Mouse (Mus musculus): ENCODE results near the gene Btbd16. TPM values are rescaled to one million over a fixed set of nuclear protein-coding genes. Genes with fewer than 3 reads are reported as not detected.

Btbd16 gene
- polyA plus RNA-seq (2014; fragmentation: Illumina TruSeq; extraction: RNeasy Lipid Tissue Mini Kit (QIAGEN cat#74804); ENCODE audit: low read depth, low replicate concordance) = not detected

DNA sequence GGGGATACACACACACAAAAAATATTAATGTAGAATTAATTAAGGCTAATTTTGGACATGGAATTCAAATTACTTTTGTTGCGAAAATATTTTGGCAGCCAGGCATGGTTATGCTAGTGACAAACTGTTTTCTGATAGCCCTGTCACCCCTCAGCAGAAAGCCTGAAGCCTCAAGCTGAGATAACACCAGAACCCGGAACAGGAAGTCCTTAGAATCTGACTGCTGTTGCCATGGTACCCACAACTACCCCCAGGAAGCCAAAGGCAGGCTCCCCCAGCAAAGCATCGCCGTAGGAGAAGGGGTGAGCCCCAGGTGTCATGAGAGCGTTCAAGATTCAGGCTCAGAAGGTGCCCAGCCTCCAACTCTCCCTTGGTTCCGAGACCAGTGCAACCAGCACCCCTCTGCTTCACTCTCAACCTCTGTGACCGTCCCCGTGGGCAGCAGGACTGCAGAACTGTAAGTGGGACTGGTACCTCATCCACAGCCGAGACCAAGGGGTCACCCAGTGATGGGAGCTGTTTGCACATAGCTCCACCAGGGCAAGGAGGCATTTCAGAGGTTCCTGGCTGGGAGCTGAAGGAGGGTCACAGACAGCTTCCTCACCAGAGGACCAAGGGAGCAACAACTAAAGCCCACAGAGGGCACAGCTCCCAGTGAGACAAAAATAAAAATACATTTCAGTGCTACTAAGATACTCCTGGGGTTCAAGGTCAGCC, at the start of gene Btbd16:
Btbd16 (plus strand) TSS at position 156 of the 717 bp plus-strand sequence.

DNA sequence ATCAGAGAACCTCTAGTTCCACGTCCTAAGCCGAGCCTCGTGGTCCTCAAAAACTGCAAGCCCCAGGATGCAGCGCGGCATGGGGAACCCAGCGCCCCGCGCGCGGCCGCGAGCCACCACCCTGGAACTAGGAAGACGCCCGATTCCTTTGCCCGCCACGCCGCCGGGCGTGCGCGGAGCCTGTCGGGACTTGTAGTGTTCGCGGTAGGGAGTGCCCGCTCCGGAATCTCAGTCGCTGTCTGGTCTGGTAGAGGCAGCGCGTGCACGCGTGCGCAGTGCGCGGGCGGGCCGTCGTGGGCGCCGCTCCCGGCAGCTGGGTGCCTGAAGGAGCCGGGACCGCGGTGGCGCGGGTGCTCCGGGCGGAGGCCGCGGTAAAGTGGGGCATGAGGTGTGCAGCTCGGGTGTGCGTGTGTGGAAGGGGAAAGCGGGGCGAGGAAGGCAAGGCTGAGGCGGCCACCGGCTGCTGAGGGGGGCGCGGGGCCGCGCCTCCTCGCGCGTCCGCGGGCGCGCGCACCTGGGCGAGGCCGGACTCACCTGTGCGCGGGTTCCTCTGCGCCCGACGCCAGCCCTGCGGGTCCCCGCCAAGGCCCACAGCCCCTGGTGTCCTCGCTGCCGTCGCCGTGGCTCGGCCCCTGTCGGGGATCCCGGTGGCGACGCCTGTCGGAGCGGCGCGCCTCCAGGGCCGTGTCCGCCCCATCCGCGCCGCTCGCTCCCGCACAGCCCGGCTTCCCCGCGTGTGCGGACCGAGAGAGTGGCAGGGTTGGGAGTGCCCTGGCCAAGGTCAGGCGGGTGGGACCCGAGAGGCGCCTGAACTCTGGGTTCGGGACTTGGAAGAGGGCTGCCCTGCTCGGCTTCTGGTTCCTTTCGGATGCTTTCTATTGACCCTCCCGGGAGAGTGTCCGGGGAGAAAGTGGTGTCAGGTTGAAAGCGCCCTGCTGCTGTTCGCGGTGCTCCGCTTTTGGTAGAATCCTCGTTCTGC, 92.0 kb downstream of the Btbd16 start, which contains the start of gene Plekha1:
Plekha1 (plus strand) TSS at position 144 of the 979 bp plus-strand sequence.

Other genes starting within 250 kb of the Btbd16 start
- gene Nsmce4a, start 201.0 kb upstream of the Btbd16 start, polyA plus RNA-seq (2014; fragmentation: Illumina TruSeq; extraction: RNeasy Lipid Tissue Mini Kit (QIAGEN cat#74804); ENCODE audit: low read depth, low replicate concordance) = 98.0 TPM
- 4.2 TPM for gene Tacc2, start 196.6 kb upstream of the Btbd16 start, polyA plus RNA-seq (2014; fragmentation: Illumina TruSeq; extraction: RNeasy Lipid Tissue Mini Kit (QIAGEN cat#74804); ENCODE audit: low read depth, low replicate concordance)
- gene Plekha1, start 91.7 kb downstream of the Btbd16 start, polyA plus RNA-seq (2014; fragmentation: Illumina TruSeq; extraction: RNeasy Lipid Tissue Mini Kit (QIAGEN cat#74804); ENCODE audit: low read depth, low replicate concordance) = 10.7 TPM
- 0.50 TPM for gene Htra1, start 162.0 kb downstream of the Btbd16 start, polyA plus RNA-seq (2014; fragmentation: Illumina TruSeq; extraction: RNeasy Lipid Tissue Mini Kit (QIAGEN cat#74804); ENCODE audit: low read depth, low replicate concordance)